Mouse (Mus musculus): ENCODE data around the gene Sik1.

Gene Sik1

DNA sequence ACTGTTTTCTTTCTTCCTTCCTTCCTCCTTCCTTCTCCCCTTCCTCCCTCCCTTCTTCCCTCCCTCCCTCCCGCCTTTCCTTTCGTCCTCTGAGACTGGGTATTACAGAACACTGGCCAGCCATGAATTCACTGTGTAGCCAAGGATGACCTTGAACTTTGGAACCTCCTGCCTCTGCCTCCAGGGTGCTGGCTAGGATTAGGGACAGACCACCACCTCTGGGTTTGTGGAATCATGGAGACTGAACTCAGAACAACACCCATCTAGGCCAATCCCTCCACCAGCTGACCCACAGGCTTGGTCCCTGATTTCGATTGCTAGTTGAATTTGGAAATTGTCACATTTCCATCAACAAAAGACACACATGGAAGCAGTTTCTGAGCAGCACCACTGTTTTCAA, 49.1 kb downstream of the Sik1 start:
- no peak for DNase-seq (ENCODE audit: low spot score)

GRCm38 (mm10) chr17:31806025-31806424, 49.6 kb downstream of the Sik1 start:
- no peak for DNase-seq (ENCODE audit: low spot score)

- DNase-seq (ENCODE audit: low spot score): no peak
Observed at GRCm38 (mm10) chr17:31805585-31805984, 50.0 kb downstream of the Sik1 start.

- no peak for DNase-seq (ENCODE audit: low spot score)
Observed at GRCm38 (mm10) chr17:31802272-31803017, 53.2 kb downstream of the Sik1 start.

DNA sequence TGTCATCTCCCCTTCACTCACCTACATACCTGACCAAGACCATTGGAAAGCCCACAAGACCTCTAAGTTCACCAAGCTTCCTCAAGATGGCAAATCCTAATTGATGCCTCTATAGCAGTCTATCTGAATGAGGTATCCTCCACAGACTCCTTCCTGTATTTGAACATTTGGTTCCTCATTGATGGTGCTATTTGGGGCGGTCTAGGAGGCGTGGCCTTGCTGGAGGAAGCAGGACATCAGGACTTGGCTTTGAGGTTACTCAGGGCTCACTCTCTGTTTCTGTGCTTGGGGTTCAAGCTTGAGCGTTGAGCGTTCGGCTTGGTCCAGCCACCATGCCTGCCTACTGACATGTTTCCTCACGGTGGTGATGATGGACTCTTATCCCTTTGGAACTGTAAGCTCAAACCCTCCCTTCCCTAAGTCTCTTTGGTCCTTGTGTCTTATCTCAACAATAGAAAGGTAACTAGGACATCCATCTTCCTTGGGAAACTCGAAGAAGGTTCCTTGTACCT, 54.7 kb downstream of the Sik1 start:
- DNase-seq (ENCODE audit: low spot score): no peak

DNA sequence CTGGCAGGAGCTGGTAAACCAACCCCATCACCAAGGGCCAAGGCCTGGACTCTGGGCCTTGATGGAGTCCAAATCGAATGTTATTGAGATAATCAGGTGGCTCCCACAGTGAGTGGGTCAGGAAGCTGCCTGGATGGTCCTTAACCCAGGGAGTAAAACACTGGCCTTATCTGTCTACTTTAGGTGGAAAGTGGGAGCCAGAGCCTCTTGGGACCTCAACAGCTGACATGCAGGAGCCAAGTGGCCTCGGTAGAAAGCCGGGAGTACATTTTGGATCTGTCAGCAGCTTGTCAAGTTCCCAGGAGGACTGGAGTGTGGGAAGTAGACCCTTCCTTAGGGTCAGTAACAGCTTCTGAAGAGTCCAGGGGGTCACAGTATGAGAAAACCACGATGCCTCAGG, 59.7 kb downstream of the Sik1 start:
- no peak for DNase-seq (ENCODE audit: low spot score)
